ENCODE assay signal across 24 mouse cellular contexts in genomic region chr3:121766818-121767217, GRCm38 (mm10). TPM values are rescaled to one million over a fixed set of nuclear protein-coding genes. Genes with fewer than 3 reads are reported as not detected.
DNase-seq lines count a peak whose midpoint lies in the region; ATAC-seq and TF ChIP-seq lines count a peak whose summit lies in the region.
"Had no signal": no experiment of that assay in that cellular context is flagged by ENCODE, and none has a peak within 500 bp of the region (broad histone marks: within the 10 kb centered on the region; RNA-seq: fewer than 3 reads in every experiment).

No protein-coding gene starts in this region.

- H3K27me3 ChIP-seq in MEL (ENCODE audit: control insufficient read depth in 1 of 2, insufficient read depth in 2 of 2, low read length in 2 of 2): no peaks in the 10 kb centered on the region
- H3K27me3 ChIP-seq in forebrain, embryonic 15.5 days: no peaks in the 10 kb centered on the region
- H3K27me3 ChIP-seq: CH12.LX; embryonic facial prominence, embryonic 12.5 days; forebrain, embryonic 13.5 days; Patski had no signal

- no peaks in the 10 kb centered on the region for H3K9me3 ChIP-seq in MEL (replicated peaks; ENCODE audit: insufficient read depth, low read length)
- no peaks in the 10 kb centered on the region for H3K9me3 ChIP-seq in forebrain, embryonic 15.5 days
- H3K9me3 ChIP-seq: embryonic facial prominence, embryonic 10.5 days; embryonic facial prominence, embryonic 12.5 days; forebrain, embryonic 13.5 days; G1E had no signal

- peak overlapping the region; percentile 81 for H3K27ac ChIP-seq in MEL (ENCODE audit: control insufficient read depth, low read depth, low read length)
- no peak overlapping the region for H3K27ac ChIP-seq in forebrain, embryonic 15.5 days (replicated peaks)
- H3K27ac ChIP-seq: embryonic facial prominence, embryonic 10.5 days; embryonic facial prominence, embryonic 12.5 days; forebrain, embryonic 13.5 days had no signal

- no peaks in the 10 kb centered on the region for H3K79me2 ChIP-seq in MEL (ENCODE audit: control insufficient read depth, insufficient read depth, low read length, poor library complexity)

- H3K4me2 ChIP-seq in forebrain, embryonic 15.5 days (replicated peaks): no peak overlapping the region
- H3K4me2 ChIP-seq: embryonic facial prominence, embryonic 12.5 days; forebrain, embryonic 13.5 days had no signal

- TF ChIP-seq RAD21 in MEL (IDR thresholded peaks at IDR 0.05; ENCODE audit: low read depth, low read length): no peak

- H3K9ac ChIP-seq in MEL (ENCODE audit: control insufficient read depth, low read depth, low read length, poor library complexity, severe bottlenecking): no peak overlapping the region
- no peak overlapping the region for H3K9ac ChIP-seq in forebrain, embryonic 15.5 days (replicated peaks)
- H3K9ac ChIP-seq: embryonic facial prominence, embryonic 12.5 days; forebrain, embryonic 13.5 days; forebrain, postnatal 0 days had no signal

- peaks cover 16 to 27% of the 10 kb centered on the region in 2 experiments for H3K4me1 ChIP-seq in MEL (ENCODE audit: control insufficient read depth in 1 of 2, insufficient read depth in 2 of 2, low read length in 2 of 2)
- H3K4me1 ChIP-seq in forebrain, embryonic 15.5 days: no peaks in the 10 kb centered on the region
- H3K4me1 ChIP-seq: embryonic facial prominence, embryonic 10.5 days; embryonic facial prominence, embryonic 12.5 days; forebrain, embryonic 13.5 days had no signal

- no peak overlapping the region for H3K4me3 ChIP-seq in MEL (ENCODE audit: control insufficient read depth in 1 of 2, insufficient read depth in 1 of 2, low read depth in 2 of 2, low read length in 2 of 2)
- H3K4me3 ChIP-seq in forebrain, embryonic 15.5 days: no peak overlapping the region
- H3K4me3 ChIP-seq: embryonic facial prominence, embryonic 10.5 days; embryonic facial prominence, embryonic 12.5 days; forebrain, embryonic 13.5 days had no signal

- intact Hi-C loops in heart, postnatal 36 days (cut with DNase I): loop anchor here (10.0 kb wide), 1 partner anchor 462 kb away; no protein-coding TSS in a partner anchor

- TF ChIP-seq POLR2A in MEL (IDR thresholded peaks at IDR 0.05; ENCODE audit: control insufficient read depth in 1 of 2, insufficient read depth in 1 of 2, low read depth in 1 of 2, low read length in 2 of 2, poor library complexity in 1 of 2): no peak

- peak; percentile 31 for ATAC-seq in common myeloid progenitor, adult 5-6 weeks (replicated peaks; ENCODE audit: low read depth, poor library complexity, severe bottlenecking)
- ATAC-seq in megakaryocyte progenitor cell, adult 5-6 weeks (replicated peaks; ENCODE audit: poor library complexity): peak; percentile 21
- ATAC-seq in forebrain, embryonic 15.5 days (replicated peaks): no peak
- ATAC-seq: activated CD4-positive, CD25-positive, alpha-beta regulatory T cell, adult 4 months; CD4-positive, CD25-positive, alpha-beta regulatory T cell, adult 4 months; forebrain, embryonic 13.5 days; forebrain, postnatal 0 days; Patski had no signal

- H3K36me3 ChIP-seq in MEL (ENCODE audit: control insufficient read depth in 1 of 2, insufficient read depth in 2 of 2, low read length in 2 of 2): peaks cover 4 to 20% of the 10 kb centered on the region in 2 experiments
- peaks cover 53% of the 10 kb centered on the region for H3K36me3 ChIP-seq in forebrain, embryonic 15.5 days

- no peak for TF ChIP-seq CTCF in MEL (IDR thresholded peaks at IDR 0.05 in 2 of 3, conservative IDR thresholded peaks at IDR 0.05 in 1 of 3; ENCODE audit: control insufficient read depth in 1 of 3, insufficient read depth in 1 of 3, low read depth in 2 of 3, low read length in 3 of 3, poor library complexity in 1 of 3, severe bottlenecking in 1 of 3)

- WGBS in forebrain, embryonic 15.5 days: 88% methylated on average over 5 of the region's 5 CpGs

- peak; percentile 52 to 68; a peak in 3 of 4 replicates for TF ChIP-seq EP300 in MEL (IDR thresholded peaks at IDR 0.05; ENCODE audit: low read depth in 1 of 2, low read length in 2 of 2)

- DNase-seq in MEL (ENCODE audit: low read depth, low spot score): peak; percentile 85
- no peak for DNase-seq in cerebellum, postnatal 14 days
- DNase-seq in heart, postnatal 36 days: no peak
- DNase-seq: adrenal gland, adult 8-10 months; adrenal gland, postnatal 14 days; adrenal gland, postnatal 36 days; B cell, adult 2 months; cerebellum, adult 11-12 months; cerebellum, adult 2 months; cerebellum, adult 9-10 months; cerebellum, postnatal 10 days; cerebellum, postnatal 36 days; forebrain, postnatal 0 days had no signal

TF ChIP-seq in MEL, 35 proteins besides CTCF, POLR2A, EP300 and RAD21:
- TF ChIP-seq POLR2AphosphoS2 (IDR thresholded peaks at IDR 0.05; ENCODE audit: low read length) (no peak), GABPA (IDR thresholded peaks at IDR 0.05; ENCODE audit: low read depth, low read length) (no peak), NELFE (IDR thresholded peaks at IDR 0.05; ENCODE audit: low read depth, low read length) (no peak), ZMIZ1 (IDR thresholded peaks at IDR 0.05; ENCODE audit: low read depth, low read length) (no peak), ELF1 (IDR thresholded peaks at IDR 0.05; ENCODE audit: low read depth, low read length) (no peak), USF2 (IDR thresholded peaks at IDR 0.05; ENCODE audit: borderline replicate concordance in 1 of 2, insufficient read depth in 1 of 2, low read depth in 1 of 2, low read length in 2 of 2) (no peak), MAFK (IDR thresholded peaks at IDR 0.05; ENCODE audit: borderline replicate concordance, low read depth, low read length) (no peak), CHD1 (IDR thresholded peaks at IDR 0.05; ENCODE audit: low read depth, low read length) (no peak), TCF12 (IDR thresholded peaks at IDR 0.05; ENCODE audit: low read depth, low read length) (0 out of 2 replicates have a peak, but pooled peaks have one; percentile 20), MYB (IDR thresholded peaks at IDR 0.05; ENCODE audit: low read depth, low read length) (peak; percentile 65), MEF2A (IDR thresholded peaks at IDR 0.05; ENCODE audit: extremely low read depth, insufficient replicate concordance, low read depth, low read length, poor library complexity, severe bottlenecking) (no peak), ZNF384 (IDR thresholded peaks at IDR 0.05; ENCODE audit: low read depth, low read length) (no peak), GATA1 (IDR thresholded peaks at IDR 0.05; ENCODE audit: low read depth, low read length) (peak; percentile 58), UBTF (IDR thresholded peaks at IDR 0.05; ENCODE audit: borderline replicate concordance, insufficient read depth, low read depth, low read length) (no peak), MXI1 (IDR thresholded peaks at IDR 0.05; ENCODE audit: low read depth, low read length) (no peak), ZKSCAN1 (IDR thresholded peaks at IDR 0.05; ENCODE audit: low read depth, low read length) (no peak), SIN3A (IDR thresholded peaks at IDR 0.05; ENCODE audit: low read length) (peak; percentile 72; the same call in 1 of the 2 replicates), NRF1 (IDR thresholded peaks at IDR 0.05; ENCODE audit: insufficient read depth, low read depth, low read length, poor library complexity, severe bottlenecking) (no peak), POLR2AphosphoS5 (IDR thresholded peaks at IDR 0.05; ENCODE audit: borderline replicate concordance, low read depth, low read length) (no peak), BHLHE40 (IDR thresholded peaks at IDR 0.05; ENCODE audit: borderline replicate concordance, low read depth, low read length) (no peak), ETS1 (IDR thresholded peaks at IDR 0.05; ENCODE audit: low read depth, low read length) (peak; percentile 86), USF1 (IDR thresholded peaks at IDR 0.05; ENCODE audit: low read depth, low read length) (no peak), CHD2 (IDR thresholded peaks at IDR 0.05; ENCODE audit: low read length) (no peak), SMC3 (IDR thresholded peaks at IDR 0.05; ENCODE audit: low read depth, low read length) (no peak), ZC3H11A (IDR thresholded peaks at IDR 0.05; ENCODE audit: low read depth, low read length) (no peak), TBP (IDR thresholded peaks at IDR 0.05; ENCODE audit: low read depth, low read length) (no peak), TAL1 (IDR thresholded peaks at IDR 0.05; ENCODE audit: low read length) (no peak), RCOR1 (IDR thresholded peaks at IDR 0.05; ENCODE audit: low read depth, low read length) (no peak)

RNA-seq across cellular contexts. Expression of gene F3, which starts 43.5 kb away (rescaled TPM):
- not detected in 2 replicates for total RNA-seq in MEL (2012; rRNA removed)
- not detected for polyA plus RNA-seq in MEL (2012; ENCODE audit: insufficient read depth in 1 of 2, insufficient read length in 2 of 2, low read depth in 1 of 2, low replicate concordance in 2 of 2, missing spikeins in 1 of 2)
- 1.5 TPM in 1 of 2 replicates, not detected in the other for total RNA-seq in common myeloid progenitor, adult 5-6 weeks (2017)
- 0.15 and 2.0 TPM in 2 replicates for total RNA-seq in megakaryocyte progenitor cell, adult 5-6 weeks (2015)
- total RNA-seq in megakaryocyte progenitor cell, adult 5-6 weeks (2017): 0.71 and 2.5 TPM in 2 replicates
- polyA plus RNA-seq in forebrain, embryonic 15.5 days (2015; fragmentation: Nextera tagmentation; extraction: Ambion mirVana): 8.3 and 8.9 TPM in 2 replicates
- 10 to 100 TPM; 23.7 to 30.5 TPM for total RNA-seq in heart, postnatal 36 days (2021)
- total RNA-seq: G1E had no signal
- polyA plus RNA-seq: activated CD4-positive, CD25-positive, alpha-beta regulatory T cell, adult 4 months; CD4-positive, CD25-positive, alpha-beta regulatory T cell, adult 4 months; G1E had no signal

RNA-seq across cellular contexts. Expression of gene Abcd3, which starts 48.3 kb away (rescaled TPM):
- total RNA-seq in MEL (2012; rRNA removed): 14.8 and 22.2 TPM in 2 replicates
- 10 to 100 TPM; 29.9 to 61.4 TPM for polyA plus RNA-seq in MEL (2012; ENCODE audit: insufficient read depth in 1 of 2, insufficient read length in 2 of 2, low read depth in 1 of 2, low replicate concordance in 2 of 2, missing spikeins in 1 of 2)
- 36.7 and 39.6 TPM in 2 replicates for total RNA-seq in common myeloid progenitor, adult 5-6 weeks (2017)
- 33.2 and 39.9 TPM in 2 replicates for total RNA-seq in megakaryocyte progenitor cell, adult 5-6 weeks (2015)
- 41.3 and 43.7 TPM in 2 replicates for total RNA-seq in megakaryocyte progenitor cell, adult 5-6 weeks (2017)
- polyA plus RNA-seq in forebrain, embryonic 15.5 days (2015; fragmentation: Nextera tagmentation; extraction: Ambion mirVana): 68.9 and 70.3 TPM in 2 replicates
- 10 to 100 TPM; 94.6 to 98.6 TPM for total RNA-seq in heart, postnatal 36 days (2021)
